Mouse (Mus musculus): ENCODE measurements around the gene Nptx1.

Nptx1 gene

DNA sequence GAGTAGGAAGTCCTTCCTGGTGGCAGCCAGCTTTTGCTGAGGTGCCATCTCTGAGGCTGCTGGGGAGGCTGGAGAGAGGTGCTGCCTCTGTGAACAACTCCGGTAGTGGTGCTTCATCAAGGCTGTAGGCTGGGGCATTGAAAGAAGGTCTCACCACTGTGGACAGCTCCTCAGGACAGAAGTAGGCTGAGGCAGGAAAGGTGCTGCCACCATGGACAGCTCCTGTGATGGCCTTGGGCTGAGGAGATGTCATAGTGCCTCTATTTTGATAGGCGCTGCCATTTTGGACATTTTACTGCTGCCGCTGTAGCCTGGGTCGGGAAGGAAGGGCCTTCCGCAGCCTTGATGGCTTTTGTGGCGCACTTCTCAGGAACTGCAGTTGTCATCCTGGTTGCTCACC lies 54.7 kb downstream of the Nptx1 start:
- no peak for DNase-seq (ENCODE audit: low read depth, low spot score)

DNA sequence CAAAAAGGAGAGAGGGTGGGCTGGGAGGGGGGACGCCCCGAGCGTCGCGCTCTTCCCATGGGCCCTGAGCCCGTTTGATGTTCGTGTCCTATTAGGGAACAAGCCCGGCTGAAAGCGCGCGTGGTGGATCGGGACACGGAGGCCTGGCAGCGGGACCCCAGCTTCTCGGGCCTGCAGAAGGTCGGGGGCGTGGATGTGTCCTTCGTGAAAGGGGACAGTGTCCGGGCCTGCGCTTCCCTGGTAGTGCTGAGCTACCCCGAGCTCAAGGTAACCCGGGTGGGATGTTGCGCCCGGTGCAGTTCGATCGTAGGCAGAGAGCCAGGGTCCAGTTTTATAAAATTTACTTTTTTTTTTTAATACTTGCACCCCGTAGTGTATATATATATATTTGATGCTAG lies 55.9 kb downstream of the Nptx1 start:
- DNase-seq (ENCODE audit: low read depth, low spot score): no peak

DNA sequence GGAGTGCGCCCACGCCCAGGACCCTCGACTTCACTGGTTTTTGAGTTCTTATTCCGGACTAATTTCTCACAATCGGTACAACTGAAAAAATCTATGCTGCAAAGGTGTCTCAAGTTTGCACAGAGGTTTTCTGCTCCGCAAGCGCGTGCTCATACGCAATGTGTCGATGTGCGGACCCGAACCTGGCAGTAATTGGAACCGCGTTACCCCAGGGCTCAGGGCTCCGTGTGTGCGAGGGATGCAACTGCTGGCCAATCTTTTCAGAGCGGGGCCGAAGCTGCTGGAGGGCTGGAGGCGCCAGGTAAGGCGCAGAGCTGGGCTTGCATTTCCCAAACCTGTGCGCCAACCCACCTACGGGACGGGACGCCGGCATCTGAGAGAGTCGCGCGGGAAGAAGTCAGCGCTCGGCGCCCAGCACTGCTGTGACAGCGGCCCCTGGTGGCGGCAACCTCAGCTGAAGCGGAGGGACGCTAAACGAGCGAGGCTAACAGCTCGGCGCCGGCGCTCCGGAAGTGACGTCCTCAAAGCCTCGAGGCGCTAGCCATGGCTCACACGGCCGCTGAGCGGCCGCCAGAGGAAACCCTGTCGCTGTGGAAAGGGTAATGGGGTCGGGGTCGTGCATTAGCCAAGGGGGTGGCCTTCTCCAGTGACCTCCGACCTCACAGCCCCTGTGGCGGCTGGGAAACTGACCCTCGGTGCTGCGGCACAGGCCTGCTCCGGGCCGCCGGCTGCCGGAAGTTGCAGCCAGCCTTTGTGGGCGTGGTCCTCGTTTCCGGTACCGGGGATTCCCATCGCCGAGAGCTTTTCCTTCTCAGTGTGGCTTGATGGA lies 56.5 kb downstream of the Nptx1 start, which contains the start of gene Endov:
Gene Endov, plus strand, starts transcription at position 487 of the 829 bp plus-strand sequence.
- peak; percentile 98 for DNase-seq (ENCODE audit: low read depth, low spot score)

Data from embryo, embryonic 11.5 days (tissue).